Mouse (Mus musculus): Measurements from ENCODE around the gene Otof.

The Otof gene

GRCm38 (mm10) chr5:30341601-30342365 lies 119.9 kb downstream of the Otof start:
- no peak for DNase-seq (ENCODE audit: low spot score)

GRCm38 (mm10) chr5:30340815-30341214 lies 120.9 kb downstream of the Otof start:
- DNase-seq (ENCODE audit: low spot score) = no peak

Data from testis, postnatal 14 days (tissue).